Mouse (Mus musculus) myocyte (in vitro differentiated cells): Measurements from ENCODE around the gene Slit3.

Experiments
- CEBPB ChIP-seq: IDR thresholded peaks from 2 replicates; pipeline ENCODE4 v1.6.1; 2011; ENCODE audit warnings: mild to moderate bottlenecking, moderate library complexity; ENCODE audit not compliant: poor library complexity, insufficient read depth, severe bottlenecking
- E2F4 ChIP-seq: IDR thresholded peaks from one replicate; pipeline ENCODE4 v1.6.1; 2011; ENCODE audit warnings: mild to moderate bottlenecking, control low read depth, moderate library complexity; ENCODE audit not compliant: insufficient read depth
- MAX ChIP-seq: IDR thresholded peaks from one replicate; pipeline ENCODE4 v1.6.1; 2011; ENCODE audit warnings: low read depth, mild to moderate bottlenecking, control low read depth
- MYOD1 ChIP-seq, 3 experiments: IDR thresholded peaks; one replicate each; pipeline ENCODE4 v1.6.1; 2011; ENCODE audit warnings: control low read depth in 2 of 3, low read depth in 2 of 3, mild to moderate bottlenecking in 2 of 3, moderate library complexity in 1 of 3; ENCODE audit not compliant: insufficient read length in 2 of 3, control insufficient read depth in 1 of 3
- MYOG ChIP-seq, 3 experiments: IDR thresholded peaks; one replicate each; pipeline ENCODE4 v1.6.1; 2011; ENCODE audit warnings: control low read depth in 2 of 3, low read depth in 2 of 3, mild to moderate bottlenecking in 2 of 3; ENCODE audit not compliant: insufficient read length in 2 of 3, control insufficient read depth in 1 of 3, insufficient read depth in 1 of 3
- POLR2A ChIP-seq: IDR thresholded peaks from one replicate; pipeline ENCODE4 v1.6.1; 2011; ENCODE audit warnings: low read depth, mild to moderate bottlenecking, control low read depth, moderate library complexity; ENCODE audit not compliant: insufficient read length
- POLR2AphosphoS2 ChIP-seq: IDR thresholded peaks from one replicate; pipeline ENCODE4 v1.6.1; 2011; ENCODE audit warnings: low read depth, control low read depth; ENCODE audit not compliant: insufficient read length
- REST ChIP-seq: IDR thresholded peaks from one replicate; pipeline ENCODE4 v1.6.1; 2011; ENCODE audit warnings: mild to moderate bottlenecking, control low read depth, moderate library complexity; ENCODE audit not compliant: insufficient read depth, insufficient read length
- SRF ChIP-seq: IDR thresholded peaks from one replicate; pipeline ENCODE4 v1.6.1; 2011; ENCODE audit warnings: low read depth; ENCODE audit not compliant: control insufficient read depth, insufficient read length
- TCF12 ChIP-seq: IDR thresholded peaks from one replicate; pipeline ENCODE4 v1.6.1; 2011; ENCODE audit warnings: mild to moderate bottlenecking, control low read depth; ENCODE audit not compliant: poor library complexity, insufficient read depth, severe bottlenecking
- TCF3 ChIP-seq: IDR thresholded peaks from one replicate; pipeline ENCODE4 v1.6.1; 2011; ENCODE audit warnings: low read depth, control low read depth; ENCODE audit not compliant: insufficient read length
- USF1 ChIP-seq: IDR thresholded peaks from one replicate; pipeline ENCODE4 v1.6.1; 2011; ENCODE audit warnings: low read depth, mild to moderate bottlenecking, control low read depth, moderate library complexity

GRCm38 (mm10) chr11:35295162-35295799 is 174.3 kb downstream of the Slit3 start:
- TF ChIP-seq TCF12 (no peak), POLR2AphosphoS2 (no peak), POLR2A (no peak), MYOG (IDR thresholded peaks at IDR 0.05; ENCODE audit: control insufficient read depth in 1 of 3, insufficient read depth in 1 of 3, insufficient read length in 2 of 3, low read depth in 2 of 3) (no peak), MAX (no peak), REST (no peak), USF1 (no peak), SRF (no peak), MYOD1 (IDR thresholded peaks at IDR 0.05; ENCODE audit: control insufficient read depth in 1 of 3, insufficient read length in 2 of 3, low read depth in 2 of 3) (no peak), E2F4 (no peak), TCF3 (no peak), CEBPB (no peak)
